Mouse (Mus musculus) lung, postnatal 25 days (tissue): Measurements from ENCODE around the gene Gabbr2.
A peak's percentile ranks its signal among the peaks of the same experiment; 100 is the strongest.

Source experiments
- DNase-seq: peaks from one replicate; pipeline ENCODE4 v3.0.0; 2022; ENCODE audit warnings: low spot score

Gabbr2 gene

GRCm38 (mm10) chr4:46991016-46991958 is at the start of gene Gabbr2:
Gabbr2 (minus strand) TSS chr4:46991873.
- DNase-seq, result no peak

- no peak for DNase-seq
Measured at GRCm38 (mm10) chr4:47039586-47039985, 47.9 kb upstream of the Gabbr2 start.

DNA sequence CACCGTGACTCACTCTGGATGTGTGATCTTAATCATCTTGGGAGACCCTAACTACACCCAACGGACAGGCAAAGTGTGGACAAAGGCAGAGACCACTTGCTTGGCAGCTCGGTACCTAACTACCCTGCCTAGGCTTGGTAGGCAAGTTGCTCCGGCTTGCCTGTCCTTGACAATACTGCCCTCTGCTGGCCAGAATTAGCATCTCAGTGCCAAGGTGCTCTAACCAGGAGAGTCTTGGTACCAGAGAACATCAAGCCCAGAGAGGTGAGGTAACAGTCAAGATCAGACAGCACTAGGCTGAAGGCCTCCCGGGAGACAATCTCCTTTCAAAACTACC is 45.6 kb upstream of the Gabbr2 start:
- DNase-seq, result peak; percentile 63

- DNase-seq, result no peak
Measured at GRCm38 (mm10) chr4:47036486-47037320, 45.0 kb upstream of the Gabbr2 start.

- no peak for DNase-seq
Measured at GRCm38 (mm10) chr4:47035536-47035935, 43.9 kb upstream of the Gabbr2 start.

DNA sequence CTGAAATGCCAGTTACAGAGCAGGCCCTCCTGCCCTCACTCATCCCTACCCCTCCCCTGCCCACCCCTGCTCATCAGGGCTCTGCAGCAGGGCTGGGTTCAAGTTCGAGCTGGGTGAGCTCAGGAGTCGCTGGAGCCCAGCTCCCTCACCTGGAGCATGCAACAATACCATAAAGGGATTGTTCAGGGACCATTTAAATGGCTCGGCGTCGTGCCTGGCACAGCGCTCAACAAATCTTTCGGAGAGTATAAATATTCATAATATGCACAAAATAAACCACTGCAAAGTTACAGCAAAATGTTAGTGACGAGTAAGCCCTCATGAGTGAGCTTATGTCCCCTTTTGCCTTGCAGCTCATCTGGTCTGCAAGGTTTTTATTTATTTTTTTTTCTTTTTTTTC is 40.5 kb upstream of the Gabbr2 start:
- DNase-seq, result no peak

GRCm38 (mm10) chr4:47028791-47029190 is 37.1 kb upstream of the Gabbr2 start:
- no peak for DNase-seq

GRCm38 (mm10) chr4:47023949-47024348 is 32.3 kb upstream of the Gabbr2 start:
- no peak for DNase-seq

DNA sequence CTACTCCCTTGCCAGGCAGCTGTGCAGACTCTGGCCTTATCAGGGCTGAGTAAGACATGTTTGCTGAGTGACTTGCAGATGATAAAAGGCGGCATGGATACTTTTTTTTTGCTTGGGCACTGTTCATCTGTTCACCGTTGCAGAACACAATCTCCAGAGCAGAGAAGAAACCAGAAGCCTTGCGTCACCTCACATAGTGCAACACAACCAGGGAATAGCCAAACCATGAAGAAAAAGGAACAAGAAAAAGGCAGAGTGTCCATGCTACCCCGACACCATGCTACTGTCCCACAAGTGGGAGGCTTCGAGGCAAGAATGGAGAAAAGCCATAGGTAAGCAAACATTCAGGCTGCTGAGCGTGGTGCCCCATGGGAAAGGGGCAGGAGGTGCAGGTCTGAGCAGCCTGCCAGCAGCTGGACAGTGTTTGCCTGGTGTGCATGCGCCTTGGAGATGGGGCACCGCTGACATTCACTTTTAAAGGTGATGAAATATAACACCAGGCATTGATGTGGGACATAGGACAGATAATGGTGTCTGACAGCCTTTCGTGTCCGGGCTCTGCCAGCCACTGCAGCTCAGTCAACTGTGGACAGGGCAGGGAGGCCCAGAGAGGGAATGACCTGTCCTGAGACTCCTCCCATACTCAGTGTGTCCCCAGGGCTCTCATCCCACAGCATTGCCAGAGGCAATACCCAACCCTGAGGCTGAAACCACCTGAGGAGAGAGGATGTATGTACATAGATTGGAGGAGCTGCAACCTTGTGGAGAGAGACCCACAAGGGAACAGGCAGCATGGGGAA is 31.3 kb upstream of the Gabbr2 start:
- DNase-seq, result no peak

DNA sequence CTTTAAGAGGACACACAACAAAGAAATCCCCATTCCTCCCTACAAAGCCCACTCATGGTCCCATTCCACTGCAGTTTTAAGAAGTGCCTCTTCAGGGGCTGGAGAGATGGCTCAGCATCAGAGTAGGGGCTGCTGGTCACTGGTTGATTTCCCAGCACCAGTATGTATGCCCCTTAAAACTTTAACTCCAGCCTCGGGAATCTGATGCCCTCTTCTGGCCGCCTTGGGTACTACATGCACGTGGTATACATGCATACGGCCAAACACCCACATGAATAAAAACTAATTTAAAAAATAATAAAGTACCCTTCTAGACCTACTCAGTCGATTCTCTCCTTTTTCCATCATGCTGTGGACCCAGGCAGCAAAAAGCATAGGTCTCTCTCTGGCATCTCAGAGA is 28.9 kb upstream of the Gabbr2 start:
- DNase-seq, result peak; percentile 42

- DNase-seq, result peak; percentile 5
Measured at GRCm38 (mm10) chr4:47015156-47015555, 23.5 kb upstream of the Gabbr2 start.

DNA sequence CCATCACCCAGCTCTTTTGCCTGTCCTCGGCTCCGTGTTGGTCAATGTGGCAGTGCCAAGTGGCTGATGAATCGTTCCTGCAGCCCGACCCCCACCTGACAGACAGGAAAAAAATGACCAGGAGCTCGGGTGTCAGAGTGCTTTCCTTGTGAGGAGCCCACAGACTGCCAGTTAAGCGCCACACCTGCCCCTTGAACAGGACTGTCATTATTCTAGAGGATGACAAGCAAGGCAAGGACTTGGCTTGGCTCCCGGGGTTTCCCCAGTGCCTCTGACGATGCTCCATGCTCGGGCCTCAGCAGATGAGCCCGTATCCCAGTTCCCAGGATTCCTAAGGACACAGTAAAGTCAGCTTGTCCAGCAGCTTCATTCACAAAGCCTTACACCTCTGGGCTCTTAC is 20.8 kb upstream of the Gabbr2 start:
- no peak for DNase-seq

- peak; percentile 76 for DNase-seq
Measured at GRCm38 (mm10) chr4:47010400-47011231, 18.9 kb upstream of the Gabbr2 start.

DNA sequence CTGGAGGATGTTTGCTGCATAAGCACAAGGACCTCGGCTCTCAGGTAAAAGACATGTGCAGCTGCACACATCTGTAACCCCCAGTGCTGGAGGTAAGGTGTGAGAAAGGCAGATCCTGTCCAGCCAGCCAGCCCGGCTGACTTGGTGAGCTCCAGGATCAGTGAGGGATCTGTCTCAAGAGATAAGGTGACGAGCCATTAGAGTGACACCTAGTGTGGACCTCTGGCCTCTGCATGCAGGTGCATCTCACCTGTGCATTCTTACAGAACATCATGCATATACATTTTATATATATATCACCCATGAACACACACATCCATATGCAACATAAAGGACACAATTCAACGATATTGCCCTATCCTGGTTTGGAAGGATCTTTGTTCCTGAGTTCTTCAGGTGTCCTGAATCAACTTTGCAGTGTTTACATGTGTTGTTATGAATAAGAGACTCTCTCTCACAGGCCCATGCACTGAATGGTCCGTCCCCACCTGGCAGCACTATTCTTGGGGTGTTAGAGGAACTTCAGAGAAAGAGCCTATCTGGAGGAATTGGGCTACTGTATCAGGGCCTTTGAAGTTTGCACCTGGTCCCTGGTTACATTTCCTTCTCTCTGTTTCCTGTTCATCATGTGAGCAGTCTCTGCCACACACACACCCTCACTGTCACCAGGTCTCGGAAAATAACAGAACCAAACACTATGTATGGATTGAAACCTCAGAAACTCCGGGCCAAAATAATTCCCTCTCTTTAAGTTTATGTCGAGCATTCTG is 9.1 kb upstream of the Gabbr2 start:
- DNase-seq, result no peak

GRCm38 (mm10) chr4:46997969-46998368 is 6.3 kb upstream of the Gabbr2 start:
- DNase-seq, result no peak

- DNase-seq, result no peak
Measured at GRCm38 (mm10) chr4:46992827-46993473, 1.3 kb upstream of the Gabbr2 start.

DNA sequence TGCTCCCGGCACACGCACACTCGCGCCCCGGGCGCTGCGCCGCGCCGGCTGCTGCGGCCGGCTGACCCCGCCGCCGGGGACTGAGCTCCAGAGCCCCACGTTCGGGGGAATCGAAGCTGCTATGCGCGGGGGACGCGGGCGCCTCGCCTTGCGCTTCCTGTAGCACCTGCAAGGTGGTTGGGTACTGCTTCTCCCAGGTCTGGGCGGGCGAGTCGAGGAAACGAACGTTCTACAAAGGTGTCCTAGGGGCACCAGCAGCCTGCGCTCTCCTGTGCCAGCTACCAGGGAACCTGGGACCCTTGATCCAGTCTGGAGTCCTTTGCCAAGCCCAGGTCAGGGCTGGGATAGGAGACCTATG is 265 bp upstream of the Gabbr2 start:
- no peak for DNase-seq

DNA sequence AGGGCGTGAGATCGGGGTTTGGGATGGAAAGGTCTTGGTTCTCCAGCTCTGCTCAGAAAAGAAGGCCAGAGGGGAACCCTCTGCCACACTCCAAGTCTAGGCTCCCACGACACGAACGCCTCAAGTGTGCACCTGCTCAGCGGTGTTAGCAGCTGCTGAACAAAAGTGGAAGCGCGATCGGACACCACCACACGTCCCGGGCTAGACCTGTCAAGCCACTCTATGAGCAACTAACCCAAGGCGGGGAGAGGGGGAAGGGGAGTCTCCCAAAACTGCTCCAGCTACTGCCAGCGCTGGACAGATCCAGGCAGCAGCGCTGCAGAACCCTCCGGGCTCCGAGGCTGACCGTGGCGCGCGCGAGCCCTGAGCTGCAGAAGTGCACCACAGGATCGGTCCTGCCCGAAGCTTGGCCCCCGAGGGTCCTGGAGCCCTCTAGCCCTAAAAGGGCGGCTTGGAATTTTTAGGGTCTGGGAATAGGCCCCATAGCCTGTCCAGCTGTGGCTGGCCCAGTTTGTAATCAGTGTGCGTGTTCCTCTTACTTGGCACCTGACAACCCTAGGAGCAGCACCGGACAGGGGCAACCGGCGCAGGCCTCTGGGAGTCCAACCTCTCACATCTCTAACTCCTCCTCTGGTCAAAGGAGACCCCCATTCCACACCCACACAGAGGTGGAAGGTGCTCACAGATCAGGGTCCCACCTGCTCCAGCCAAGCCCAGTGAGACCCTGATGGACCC is 1.2 kb downstream of the Gabbr2 start:
- no peak for DNase-seq

GRCm38 (mm10) chr4:46989842-46990241 is 1.8 kb downstream of the Gabbr2 start:
- no peak for DNase-seq
